Mouse (Mus musculus) embryonic facial prominence, embryonic 15.5 days (tissue): Measurements from ENCODE around the gene Ptges3l. TPM values are rescaled to one million over a fixed set of nuclear protein-coding genes. Genes with fewer than 3 reads are reported as not detected.
"Not testable (repeated sequence)": the region's sequence is repeated elsewhere in the genome, so short reads cannot be mapped to it uniquely, and the experiment has no call there.

ENCODE experiments used
- ATAC-seq: fragments of 200-750 bp; cut with Nextera tagmentation; 2 replicates; pipeline ENCODE4 v1.8.0; 2017; ENCODE audit warnings: low read depth, moderate TSS enrichment; ENCODE audit not compliant: insufficient number of reproducible peaks, low FRiP score, low TSS enrichment
- H3K27ac ChIP-seq: fragments of 300-500 bp; sonication (generic); replicated peaks from 2 replicates; pipeline ENCODE4 v1.5.1; 2015; ENCODE audit warnings: mild to moderate bottlenecking, inconsistent platforms
- H3K27me3 ChIP-seq: fragments of 300-500 bp; sonication (generic); 2 replicates; pipeline ENCODE4 v1.6.1; 2015; ENCODE audit warnings: inconsistent platforms
- H3K36me3 ChIP-seq: fragments of 300-500 bp; sonication (generic); 2 replicates; pipeline ENCODE4 v1.6.1; 2015; ENCODE audit warnings: mild to moderate bottlenecking, inconsistent platforms
- H3K4me1 ChIP-seq: fragments of 300-500 bp; sonication (generic); 2 replicates; pipeline ENCODE4 v1.6.1; 2015; ENCODE audit warnings: inconsistent platforms
- H3K4me2 ChIP-seq: fragments of 300-500 bp; sonication (generic); replicated peaks from 2 replicates; pipeline ENCODE4 v1.6.1; 2015; ENCODE audit warnings: mild to moderate bottlenecking, inconsistent platforms
- H3K4me3 ChIP-seq: fragments of 300-500 bp; sonication (generic); replicated peaks from 2 replicates; pipeline ENCODE4 v1.5.1; 2015; ENCODE audit warnings: mild to moderate bottlenecking, inconsistent platforms
- H3K9ac ChIP-seq: fragments of 300-500 bp; sonication (generic); 2 replicates; pipeline ENCODE4 v1.6.1; 2015; ENCODE audit warnings: inconsistent platforms
- H3K9me3 ChIP-seq: fragments of 300-500 bp; sonication (generic); replicated peaks from 2 replicates; pipeline ENCODE4 v1.6.1; 2016; ENCODE audit warnings: inconsistent platforms
- WGBS: fragments of 180-500 bp; shearing (Covaris S2); methylation state at CpG from one replicate; pipeline ENCODE4 v1.1.7; 2015; 5-methylcytosine and 5-hydroxymethylcytosine counted together
- polyA plus RNA-seq: library from polyadenylated mRNA; unstranded; fragments of >200 nt; fragmentation: Nextera tagmentation; extraction: Ambion mirVana; gene quantifications from 2 replicates; pipeline ENCODE4 v1.2.1, GENCODE M21; 2015

Ptges3l gene
- polyA plus RNA-seq: 19.8 and 22.1 TPM in 2 replicates

DNA sequence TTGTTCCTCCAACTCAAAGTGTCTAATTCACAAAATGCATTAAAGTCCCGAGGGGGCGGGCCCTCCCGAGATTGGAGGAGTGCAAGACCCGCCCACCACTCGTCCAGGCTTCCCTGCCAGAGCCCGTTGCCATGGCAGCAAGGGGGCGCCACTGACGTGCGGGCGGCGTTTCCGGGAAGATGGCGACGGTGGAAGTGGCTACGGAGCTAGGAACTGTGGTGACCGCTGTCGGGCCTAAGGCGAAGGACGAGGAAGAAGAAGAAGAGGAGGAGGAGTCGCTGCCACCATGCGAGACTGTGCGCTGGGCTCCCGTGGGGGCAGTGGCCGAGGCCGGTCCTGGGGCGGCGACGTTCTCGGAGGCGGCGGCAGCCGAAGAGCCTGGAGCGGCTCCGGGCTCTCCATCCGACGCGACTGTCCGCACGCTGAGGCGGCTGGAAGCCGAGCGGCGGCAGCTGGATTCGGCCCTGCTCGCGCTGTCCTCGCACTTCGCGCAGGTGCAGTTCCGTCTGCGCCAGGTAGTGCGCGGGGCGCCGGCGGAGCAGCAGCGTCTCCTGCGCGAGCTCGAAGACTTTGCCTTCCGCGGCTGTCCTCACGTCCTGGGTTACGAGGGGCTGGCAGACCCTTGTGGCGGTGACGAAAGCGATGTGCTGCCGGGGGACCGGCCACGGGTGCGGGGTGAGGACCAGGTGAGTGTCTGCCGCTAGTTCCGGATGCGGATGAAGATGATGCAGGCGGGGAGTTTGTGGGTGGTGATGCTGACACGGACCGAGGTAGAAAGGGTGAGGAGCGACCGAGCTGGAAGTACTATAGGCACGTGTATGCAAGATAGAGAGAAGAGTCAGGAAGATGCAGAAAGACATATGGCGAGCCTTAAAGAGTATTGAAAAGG lies at the start of gene Ptges3l, which contains the start of gene Rundc1:
Ptges3l (minus strand) TSS at position 409 of the 889 bp plus-strand sequence.
Rundc1 (plus strand) TSS at position 161 of the 889 bp plus-strand sequence.
- ATAC-seq: peak; percentile 92
- H3K9ac ChIP-seq: peak within 1 kb of the TSS; percentile 72
- peaks cover 9% of the 10 kb centered on the region for H3K36me3 ChIP-seq
- peak within 1 kb of the TSS; percentile 90 for H3K27ac ChIP-seq
- peak within 1 kb of the TSS; percentile 89 for H3K4me3 ChIP-seq
- no peaks in the 10 kb centered on the region for H3K9me3 ChIP-seq
- H3K4me2 ChIP-seq: peak within 1 kb of the TSS; percentile 90
- H3K4me1 ChIP-seq: peaks cover 30% of the 10 kb centered on the region
- H3K27me3 ChIP-seq: no peaks in the 10 kb centered on the region
- WGBS: under 1% methylated on average over 81 of the region's 81 CpGs

DNA sequence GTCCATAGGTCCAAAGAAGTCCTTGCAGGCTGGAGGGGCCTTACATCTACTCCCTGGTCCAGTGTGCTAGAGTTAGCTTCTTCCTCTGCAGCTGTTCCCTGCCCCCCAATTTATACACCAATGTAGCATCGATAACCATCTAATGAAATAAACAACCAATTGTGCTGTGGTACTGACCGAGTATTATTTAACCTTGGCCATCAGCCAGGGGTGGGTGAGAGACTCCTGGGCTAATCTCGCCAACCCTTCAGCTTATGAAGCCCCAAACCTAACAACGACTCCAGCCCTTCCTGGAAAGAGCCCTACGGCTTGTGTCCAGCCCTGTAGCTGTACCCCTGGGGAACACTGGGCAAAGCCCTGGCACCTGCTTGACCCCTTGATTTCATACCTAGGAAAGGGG lies 49.2 kb upstream of the Ptges3l start:
- no peak overlapping the region for H3K27ac ChIP-seq
- H3K9ac ChIP-seq: no peak overlapping the region
- no peak overlapping the region for H3K4me2 ChIP-seq
- H3K4me3 ChIP-seq: no peak overlapping the region
- no peaks in the 10 kb centered on the region for H3K27me3 ChIP-seq
- no peaks in the 10 kb centered on the region for H3K36me3 ChIP-seq
- H3K4me1 ChIP-seq: 0 out of 2 replicates have a peak, but pooled peaks cover 4% of the 10 kb centered on the region
- no peaks in the 10 kb centered on the region for H3K9me3 ChIP-seq
- 76% methylated on average over 5 of the region's 5 CpGs for WGBS
- no peak for ATAC-seq

DNA sequence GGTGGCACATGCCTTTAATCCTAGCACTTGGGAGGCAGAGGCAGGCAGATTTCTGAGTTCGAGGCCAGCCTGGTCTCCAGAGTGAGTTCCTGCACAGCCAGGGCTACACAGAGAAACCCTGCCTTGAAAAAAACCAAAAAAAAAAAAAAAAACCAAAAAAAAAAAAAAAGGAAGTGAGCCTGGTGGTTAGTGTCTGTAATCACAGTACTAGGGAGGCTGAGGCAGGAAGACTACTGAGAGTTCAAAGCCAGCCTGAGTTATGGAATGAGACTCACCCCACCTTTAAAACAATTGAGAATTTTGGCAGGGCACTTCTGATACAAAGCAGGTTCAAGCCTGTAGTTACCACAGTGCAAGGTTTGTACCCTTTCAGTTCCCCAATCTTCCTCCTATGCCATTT lies 48.6 kb upstream of the Ptges3l start:
- H3K27ac ChIP-seq, H3K9me3 ChIP-seq, H3K4me3 ChIP-seq, H3K4me2 ChIP-seq, H3K9ac ChIP-seq, H3K27me3 ChIP-seq, H3K36me3 ChIP-seq, ATAC-seq, H3K4me1 ChIP-seq: not testable (repeated sequence)
- WGBS: 61% methylated on average over 1 of the region's 1 CpGs

DNA sequence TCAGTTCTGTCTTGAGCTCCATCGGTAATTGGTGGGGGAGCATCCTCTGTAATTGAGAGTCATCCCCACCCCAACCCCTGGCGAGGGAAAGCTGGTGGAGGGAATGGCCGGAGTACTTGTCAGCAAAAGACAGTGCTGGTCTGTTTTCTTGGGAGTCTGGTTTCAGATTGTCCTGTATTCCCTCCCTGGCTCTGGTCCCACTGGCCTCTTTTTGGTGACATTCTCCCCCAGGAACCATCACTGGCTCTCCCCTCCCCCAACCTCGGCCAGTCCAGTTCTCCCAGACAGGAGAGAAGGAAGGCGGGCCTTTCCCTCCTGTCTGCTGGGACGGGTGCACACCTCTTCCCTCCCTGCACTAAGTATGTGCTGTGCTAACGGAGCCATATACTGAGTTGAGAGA lies 47.2 kb upstream of the Ptges3l start:
- ATAC-seq: no peak
- H3K9me3 ChIP-seq: no peaks in the 10 kb centered on the region
- peaks cover 14% of the 10 kb centered on the region for H3K4me1 ChIP-seq
- 39% methylated on average over 7 of the region's 7 CpGs for WGBS
- no peak overlapping the region for H3K4me2 ChIP-seq
- H3K36me3 ChIP-seq: no peaks in the 10 kb centered on the region
- H3K27me3 ChIP-seq: no peaks in the 10 kb centered on the region
- no peak overlapping the region for H3K4me3 ChIP-seq
- H3K27ac ChIP-seq: no peak overlapping the region
- no peak overlapping the region for H3K9ac ChIP-seq

DNA sequence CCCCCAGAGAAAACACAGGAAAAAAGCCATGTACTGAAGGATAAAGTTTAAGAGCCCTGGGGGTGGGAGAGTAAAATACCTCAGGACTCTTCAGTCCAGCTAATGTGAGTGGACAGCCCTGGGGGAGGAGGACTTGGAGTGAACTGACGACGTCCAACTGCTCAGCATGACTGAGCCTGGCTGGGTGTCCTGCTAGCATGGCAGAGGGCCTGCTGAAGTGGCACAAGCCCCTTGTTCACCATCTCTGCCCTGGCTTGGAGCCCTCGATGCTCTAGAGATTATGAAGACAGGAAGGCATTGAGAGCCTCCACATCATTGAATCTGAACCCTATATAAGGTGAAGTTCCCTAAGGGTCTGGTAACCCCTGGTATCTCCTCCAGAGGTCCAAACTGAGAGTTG lies 46.8 kb upstream of the Ptges3l start:
- no peak for ATAC-seq
- Histone ChIP-seq H3K4me1 (peaks cover 18% of the 10 kb centered on the region), H3K4me3 (no peak overlapping the region), H3K9ac (no peak overlapping the region), H3K4me2 (no peak overlapping the region), H3K36me3 (no peaks in the 10 kb centered on the region), H3K27me3 (no peaks in the 10 kb centered on the region), H3K9me3 (no peaks in the 10 kb centered on the region), H3K27ac (no peak overlapping the region)
- 46% methylated on average over 3 of the region's 3 CpGs for WGBS

DNA sequence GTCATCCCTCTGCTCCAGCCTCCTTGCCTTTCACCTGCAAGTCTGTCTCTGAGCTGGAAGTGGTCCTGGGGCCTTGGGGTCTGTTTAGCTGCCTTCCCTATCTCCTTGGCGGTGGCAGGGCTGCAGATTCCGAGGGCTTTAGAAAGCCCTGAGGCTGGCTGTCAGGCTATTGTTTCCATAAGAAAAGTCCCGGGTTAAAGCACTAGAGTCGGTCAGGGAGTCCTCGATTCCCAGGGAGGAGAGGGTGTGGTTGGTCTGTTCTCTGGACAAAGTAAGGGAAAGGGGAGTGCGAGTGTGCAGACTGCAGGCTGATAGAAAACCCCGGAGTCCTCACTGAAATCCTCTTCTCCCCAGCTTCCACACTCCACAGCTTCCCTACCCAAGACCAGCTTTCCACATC lies 45.1 kb upstream of the Ptges3l start:
- no peak for ATAC-seq
- no peaks in the 10 kb centered on the region for H3K36me3 ChIP-seq
- H3K4me3 ChIP-seq: no peak overlapping the region
- H3K4me1 ChIP-seq: peaks cover 25% of the 10 kb centered on the region
- H3K4me2 ChIP-seq: no peak overlapping the region
- 31% methylated on average over 7 of the region's 7 CpGs for WGBS
- H3K9ac ChIP-seq: no peak overlapping the region
- H3K27ac ChIP-seq: no peak overlapping the region
- no peaks in the 10 kb centered on the region for H3K27me3 ChIP-seq
- H3K9me3 ChIP-seq: no peaks in the 10 kb centered on the region

DNA sequence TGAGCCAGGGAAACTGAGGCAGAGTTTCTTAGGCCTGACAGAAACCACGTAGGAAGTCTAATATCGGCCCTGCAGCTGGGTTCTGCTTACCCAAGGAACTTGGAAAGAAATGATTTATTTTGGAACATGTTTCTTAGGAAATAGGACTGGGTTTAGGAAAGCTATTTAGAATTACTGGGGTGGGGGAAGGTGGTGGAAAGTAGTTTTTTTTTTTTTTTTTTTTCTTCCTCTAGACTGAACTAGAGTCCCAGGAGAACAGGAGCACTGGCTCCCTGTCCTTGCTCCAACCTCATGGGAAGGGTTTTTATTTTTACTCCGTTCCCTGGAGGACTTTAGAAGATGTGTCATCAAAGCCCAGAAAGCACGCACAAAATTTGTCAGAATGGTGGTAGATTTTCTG lies 44.0 kb upstream of the Ptges3l start:
- Histone ChIP-seq H3K9ac (no peak overlapping the region), H3K27me3 (no peaks in the 10 kb centered on the region), H3K4me2 (peak overlapping the region; percentile 97), H3K36me3 (no peaks in the 10 kb centered on the region), H3K9me3 (no peaks in the 10 kb centered on the region), H3K4me1 (peaks cover 35% of the 10 kb centered on the region), H3K4me3 (peak overlapping the region; percentile 72), H3K27ac (no peak overlapping the region)
- 57% methylated on average over 4 of the region's 4 CpGs for WGBS
- no peak for ATAC-seq

DNA sequence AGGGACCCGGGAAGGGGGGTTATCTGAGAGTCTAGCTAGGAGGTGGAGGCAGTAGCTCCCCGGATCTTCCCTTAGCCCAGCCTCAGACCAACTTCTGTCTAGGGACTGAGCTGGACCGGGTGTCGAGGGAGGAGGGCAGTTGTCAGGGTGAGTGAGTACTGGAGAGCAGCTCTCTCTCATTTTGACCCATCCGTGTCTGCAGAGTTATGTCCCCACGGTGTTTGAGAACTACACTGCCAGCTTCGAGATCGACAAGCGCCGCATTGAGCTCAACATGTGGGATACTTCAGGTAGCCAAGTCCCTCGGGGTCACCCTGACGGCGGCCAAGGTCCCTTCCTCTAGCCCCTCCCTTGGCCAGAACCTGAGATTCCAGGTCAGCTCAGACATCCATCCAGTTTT lies 43.6 kb upstream of the Ptges3l start:
- 3% methylated on average over 13 of the region's 13 CpGs for WGBS
- Histone ChIP-seq H3K4me3 (peak overlapping the region; percentile 72), H3K27me3 (no peaks in the 10 kb centered on the region), H3K4me1 (peaks cover 39% of the 10 kb centered on the region), H3K27ac (no peak overlapping the region), H3K9ac (peak overlapping the region; percentile 64), H3K9me3 (no peaks in the 10 kb centered on the region), H3K4me2 (peak overlapping the region; percentile 97), H3K36me3 (no peaks in the 10 kb centered on the region)
- ATAC-seq: no peak

DNA sequence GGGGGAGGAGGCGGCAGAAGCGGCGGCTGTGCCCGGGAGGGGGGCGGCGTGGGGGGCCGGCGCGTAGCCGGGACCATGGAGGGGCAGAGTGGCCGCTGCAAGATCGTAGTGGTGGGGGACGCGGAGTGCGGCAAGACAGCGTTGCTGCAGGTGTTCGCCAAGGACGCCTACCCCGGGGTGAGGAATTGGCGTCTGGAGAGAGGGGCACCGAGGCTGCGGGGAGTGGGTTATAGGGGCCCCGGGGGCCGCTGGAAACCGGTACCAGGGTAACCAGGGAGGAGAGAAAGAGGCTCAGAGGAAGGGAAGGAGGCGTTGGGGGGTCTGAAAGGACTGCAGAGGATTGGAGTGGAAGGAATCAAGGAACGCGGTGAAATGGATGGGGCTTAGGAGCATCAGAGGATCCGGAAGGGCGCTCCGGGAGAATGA lies 43.1 kb upstream of the Ptges3l start:
- Histone ChIP-seq H3K9ac (peak overlapping the region; percentile 64), H3K4me2 (peak overlapping the region; percentile 97), H3K4me1 (peaks cover 42% of the 10 kb centered on the region), H3K36me3 (no peaks in the 10 kb centered on the region), H3K27me3 (no peaks in the 10 kb centered on the region), H3K9me3 (no peaks in the 10 kb centered on the region), H3K4me3 (peak overlapping the region; percentile 72), H3K27ac (peak overlapping the region; percentile 48; the same call in 1 of the 2 replicates)
- 1% methylated on average over 28 of the region's 31 CpGs for WGBS
- peak; percentile 6; the same call in 1 of the 2 replicates for ATAC-seq

DNA sequence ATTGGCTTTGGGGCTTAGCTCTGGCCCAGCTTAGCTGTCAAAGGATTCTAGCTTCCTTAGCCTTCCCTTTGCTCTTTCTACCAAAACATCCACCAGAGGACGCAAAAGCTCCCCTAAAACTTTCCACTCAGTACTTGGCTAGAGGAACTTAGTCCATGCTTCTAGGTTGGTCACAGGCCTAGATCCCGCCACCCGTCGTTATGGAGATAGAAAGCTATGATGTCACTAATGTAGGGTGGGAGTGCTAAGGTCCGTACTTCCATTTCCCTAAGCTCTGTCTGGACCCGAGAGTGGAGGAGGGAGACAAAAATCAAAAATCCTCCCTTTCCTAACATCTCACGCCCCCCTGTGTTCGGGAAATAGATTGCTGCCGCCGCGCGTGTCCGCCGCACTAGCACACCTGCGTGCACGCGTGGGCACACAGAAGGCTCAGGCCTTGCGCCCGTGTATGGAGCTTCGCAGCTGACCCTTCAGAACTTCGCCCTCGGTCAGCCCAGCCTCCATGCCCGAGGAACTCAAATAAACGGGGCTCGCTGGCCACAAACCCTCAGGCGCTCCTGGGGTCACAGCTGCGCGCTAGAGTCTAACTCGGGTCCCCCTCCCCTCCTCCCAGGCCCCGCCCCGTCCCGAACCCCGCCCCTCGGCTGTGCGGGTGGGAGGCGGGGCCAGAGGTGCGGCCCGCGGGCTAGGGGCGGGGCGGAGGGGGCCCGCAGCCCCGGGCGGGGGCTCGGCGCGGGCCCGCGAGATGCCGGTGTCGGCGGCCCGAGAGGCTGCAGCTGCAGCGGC lies 42.5 kb upstream of the Ptges3l start:
- Histone ChIP-seq H3K27ac (peak overlapping the region; percentile 48; the same call in 1 of the 2 replicates), H3K9ac (peak overlapping the region; percentile 64), H3K4me3 (peak overlapping the region; percentile 72), H3K36me3 (0 out of 2 replicates have a peak, but pooled peaks cover 2% of the 10 kb centered on the region), H3K27me3 (no peaks in the 10 kb centered on the region), H3K4me1 (peaks cover 48% of the 10 kb centered on the region), H3K4me2 (peak overlapping the region; percentile 97), H3K9me3 (no peaks in the 10 kb centered on the region)
- under 1% methylated on average over 54 of the region's 54 CpGs for WGBS
- peak; percentile 85 for ATAC-seq

DNA sequence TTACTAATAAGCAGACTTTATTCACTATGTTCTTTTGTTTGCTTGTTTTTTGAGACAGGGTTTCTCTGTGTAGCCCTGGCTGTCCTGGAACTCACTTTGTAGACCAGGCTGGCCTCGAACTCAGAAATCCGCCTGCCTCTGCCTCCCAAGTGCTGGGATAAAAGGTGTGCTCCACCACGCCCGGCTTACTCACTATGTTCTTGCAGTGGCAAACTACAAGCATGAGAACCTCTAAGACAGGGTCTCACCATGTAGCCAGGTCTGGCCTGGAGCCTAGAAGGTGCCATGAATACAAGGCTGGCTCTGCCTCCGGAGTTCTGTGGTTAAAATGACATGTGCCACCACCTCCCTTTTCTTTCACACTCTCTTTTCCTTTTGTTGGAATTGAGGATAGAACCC lies 41.4 kb upstream of the Ptges3l start:
- not testable (repeated sequence) for H3K9me3 ChIP-seq, H3K27me3 ChIP-seq, H3K27ac ChIP-seq, ATAC-seq, H3K9ac ChIP-seq
- Histone ChIP-seq H3K4me1 (peaks cover 51% of the 10 kb centered on the region), H3K4me2 (peak overlapping the region; percentile 84), H3K36me3 (peaks cover 13% of the 10 kb centered on the region), H3K4me3 (peak overlapping the region; percentile 87)
- 59% methylated on average over 5 of the region's 5 CpGs for WGBS
